Mouse (Mus musculus) cerebellum, postnatal 25 days (tissue): ENCODE data around the gene 1700049E17Rik1.
"Not testable (repeated sequence)": the region's sequence is repeated elsewhere in the genome, so short reads cannot be mapped to it uniquely, and the experiment has no call there.

ENCODE experiments used
- DNase-seq, 2 experiments: peaks; one replicate each; pipeline ENCODE4 v3.0.0; 2021; ENCODE audit warnings: mixed read lengths in 2 of 2

The 1700049E17Rik1 gene

DNA sequence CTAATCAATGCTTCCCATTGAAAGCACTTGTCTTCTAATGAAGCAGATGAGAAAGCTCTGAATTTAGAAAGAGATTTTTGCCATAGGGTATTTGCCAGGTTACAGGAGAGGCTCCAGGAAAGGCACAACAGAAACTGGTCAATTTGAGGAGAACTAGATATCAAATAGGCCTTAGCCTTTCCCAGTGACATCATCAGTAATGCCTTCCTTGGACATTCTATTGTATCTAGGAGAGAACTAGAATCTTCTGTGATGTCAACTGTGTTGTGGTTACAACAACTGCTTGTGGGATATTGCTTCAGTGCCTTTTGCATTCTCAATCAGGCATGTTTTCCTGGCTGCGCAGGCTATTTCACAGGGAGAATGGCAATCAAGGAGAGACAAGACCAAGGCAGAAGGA lies at the start of gene 1700049E17Rik1:
Gene 1700049E17Rik1 (plus strand): TSS at position 301 of the 400 bp plus-strand sequence.
- not testable (repeated sequence) for DNase-seq

GRCm38 (mm10) chr14:41907190-41907589 lies 17.6 kb upstream of the 1700049E17Rik1 start, which contains the start of gene Gm7980:
Gene Gm7980, minus strand, starts transcription at chr14:41907290.
- DNase-seq: not testable (repeated sequence)

GRCm38 (mm10) chr14:41943695-41944094 lies 18.9 kb downstream of the 1700049E17Rik1 start, which contains the start of gene 1700024B05Rik:
Gene 1700024B05Rik, plus strand, starts transcription at chr14:41943995.
- DNase-seq: not testable (repeated sequence)

DNA sequence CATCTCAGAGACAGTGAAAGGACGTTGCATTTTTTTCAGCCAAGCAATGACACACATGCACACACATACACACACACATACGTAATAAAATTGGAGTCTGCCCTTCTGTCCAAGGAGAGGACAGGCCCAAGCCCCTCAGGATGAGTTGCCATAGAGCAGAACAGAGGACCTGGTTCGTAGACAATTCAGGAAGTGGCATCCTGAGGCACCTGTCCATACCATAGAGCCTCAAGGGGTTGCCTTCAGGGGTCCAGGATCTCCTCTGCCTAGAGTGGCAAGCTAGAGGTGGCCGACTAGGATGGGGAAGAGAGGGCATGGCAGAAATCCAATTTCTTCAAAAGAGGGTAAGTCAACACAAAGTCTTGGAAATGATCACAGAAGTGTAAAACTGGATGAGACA lies 39.3 kb downstream of the 1700049E17Rik1 start:
- not testable (repeated sequence) for DNase-seq

DNA sequence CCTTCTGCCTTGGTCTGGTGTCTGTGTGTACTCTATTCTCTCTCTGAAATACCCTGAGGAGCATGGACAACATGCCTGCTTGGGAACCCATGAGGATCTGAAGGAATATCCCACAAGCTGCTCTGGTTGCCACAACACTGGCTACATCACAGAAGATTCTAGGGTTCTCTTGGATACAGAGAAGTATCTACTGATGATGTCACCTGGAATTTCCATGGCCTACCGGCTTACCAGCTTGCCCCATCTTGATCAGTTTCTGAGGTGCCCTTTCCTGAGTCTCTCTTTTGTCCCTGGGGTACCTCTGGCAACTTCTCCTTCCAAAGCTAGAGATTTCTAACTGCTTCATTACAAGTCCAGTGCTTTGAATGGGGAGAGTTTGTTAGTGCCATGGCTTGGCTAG lies 43.1 kb downstream of the 1700049E17Rik1 start, which contains the start of gene Gm6401:
Gene Gm6401 (minus strand): TSS at position 101 of the 400 bp plus-strand sequence.
- not testable (repeated sequence) for DNase-seq

DNA sequence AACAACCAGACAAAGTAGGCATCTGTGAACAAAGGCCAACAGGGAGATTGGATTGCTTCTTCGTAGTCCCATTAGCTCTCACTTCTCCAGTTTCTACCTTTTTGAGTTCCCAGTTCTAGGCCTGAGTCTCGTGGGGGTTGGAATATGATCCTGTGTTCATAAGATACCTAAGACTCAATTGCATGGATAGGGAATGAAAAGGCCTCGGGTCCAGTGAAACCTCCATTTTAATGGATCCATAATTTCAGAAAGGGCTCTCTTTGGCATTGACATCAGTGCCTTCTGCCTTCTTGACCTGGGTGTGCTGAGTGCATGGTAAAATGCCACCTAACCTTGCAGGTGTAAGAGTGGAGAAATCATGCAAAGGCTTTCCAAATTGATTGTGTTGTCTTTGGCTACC lies 43.8 kb downstream of the 1700049E17Rik1 start:
- not testable (repeated sequence) for DNase-seq
